Mouse (Mus musculus) liver, embryonic 13.5 days (tissue): Measurements from ENCODE around the gene Atp5h. TPM values are rescaled to one million over a fixed set of nuclear protein-coding genes. Genes with fewer than 3 reads are reported as not detected.

Experiments
- ATAC-seq: fragments of 200-750 bp; cut with Nextera tagmentation; 2 replicates; pipeline ENCODE4 v1.8.0; 2017; ENCODE audit warnings: low read depth, mild to moderate bottlenecking, moderate number of reproducible peaks, moderate library complexity
- DNase-seq: peaks from one replicate; pipeline ENCODE4 v3.0.0; 2022
- H3K27ac ChIP-seq: fragments of 300-500 bp; sonication (generic); 2 replicates; pipeline ENCODE4 v1.5.1; 2015; ENCODE audit warnings: moderate library complexity, mild to moderate bottlenecking, inconsistent platforms
- H3K27me3 ChIP-seq: fragments of 300-500 bp; sonication (generic); 2 replicates; pipeline ENCODE4 v1.6.1; 2015; ENCODE audit warnings: mild to moderate bottlenecking, inconsistent platforms
- H3K36me3 ChIP-seq: fragments of 300-500 bp; sonication (generic); 2 replicates; pipeline ENCODE4 v1.6.1; 2015; ENCODE audit warnings: mild to moderate bottlenecking, inconsistent platforms
- H3K4me1 ChIP-seq: fragments of 300-500 bp; sonication (generic); replicated peaks from 2 replicates; pipeline ENCODE4 v1.6.1; 2015; ENCODE audit warnings: inconsistent platforms
- H3K4me2 ChIP-seq: fragments of 300-500 bp; sonication (generic); 2 replicates; pipeline ENCODE4 v1.6.1; 2015; ENCODE audit warnings: inconsistent platforms, mild to moderate bottlenecking, moderate library complexity
- H3K4me3 ChIP-seq: fragments of 300-500 bp; sonication (generic); replicated peaks from 2 replicates; pipeline ENCODE4 v1.5.1; 2015; ENCODE audit warnings: mild to moderate bottlenecking, inconsistent platforms
- H3K9ac ChIP-seq: fragments of 300-500 bp; sonication (generic); 2 replicates; pipeline ENCODE4 v1.6.1; 2015; ENCODE audit warnings: mild to moderate bottlenecking, inconsistent platforms
- H3K9me3 ChIP-seq: fragments of 300-500 bp; sonication (generic); replicated peaks from 2 replicates; pipeline ENCODE4 v1.6.1; 2016; ENCODE audit warnings: inconsistent platforms
- WGBS: fragments of 180-500 bp; shearing (Covaris S2); methylation state at CpG from one replicate; pipeline ENCODE4 v1.1.7; 2015; ENCODE audit not compliant: insufficient replicate concordance; 5-methylcytosine and 5-hydroxymethylcytosine counted together
- polyA plus RNA-seq: library from polyadenylated mRNA; unstranded; fragments of >200 nt; fragmentation: Nextera tagmentation; extraction: Ambion mirVana; gene quantifications from 2 replicates; pipeline ENCODE4 v1.2.1, GENCODE M21; 2015

The Atp5h gene
- polyA plus RNA-seq, 1 experiment from 2014 or later = 633 TPM

DNA sequence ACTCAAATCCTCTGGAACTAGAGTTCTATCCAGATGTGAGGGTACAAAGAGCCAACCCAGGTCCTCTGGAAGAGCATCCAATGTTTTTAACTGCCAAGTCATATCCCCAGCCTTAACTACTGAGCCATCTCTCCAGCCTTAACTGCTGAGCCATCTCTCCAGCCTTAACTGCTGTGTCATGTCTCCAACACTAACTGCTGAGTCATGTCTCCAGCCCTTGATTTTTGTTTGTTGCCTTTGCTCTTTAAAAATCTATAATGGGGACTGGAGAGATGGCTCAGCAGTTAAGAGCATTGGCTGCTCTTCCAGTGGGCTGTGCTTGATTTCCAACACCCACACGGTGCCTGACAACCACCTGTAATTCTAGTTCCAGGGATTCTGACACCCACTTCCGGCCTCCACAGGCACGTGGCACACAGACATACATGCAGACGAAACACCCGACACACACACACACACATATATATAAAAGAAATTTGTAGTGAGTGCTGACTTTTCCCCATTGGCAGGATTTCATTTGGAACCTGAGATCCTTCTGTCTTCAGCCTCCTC, 17.9 kb upstream of the Atp5h start:
- ATAC-seq (no peak), DNase-seq (no peak)
- WGBS = 64% methylated on average over 5 of the region's 5 CpGs
- H3K4me3 ChIP-seq = no peak overlapping the region
- no peaks in the 10 kb centered on the region for H3K36me3 ChIP-seq
- no peak overlapping the region for H3K27ac ChIP-seq
- no peak overlapping the region for H3K4me2 ChIP-seq
- peaks cover 44% of the 10 kb centered on the region for H3K27me3 ChIP-seq
- H3K9me3 ChIP-seq = no peaks in the 10 kb centered on the region; the same call in 1 of the 2 replicates
- no peak overlapping the region for H3K9ac ChIP-seq
- peaks cover 17% of the 10 kb centered on the region for H3K4me1 ChIP-seq

DNA sequence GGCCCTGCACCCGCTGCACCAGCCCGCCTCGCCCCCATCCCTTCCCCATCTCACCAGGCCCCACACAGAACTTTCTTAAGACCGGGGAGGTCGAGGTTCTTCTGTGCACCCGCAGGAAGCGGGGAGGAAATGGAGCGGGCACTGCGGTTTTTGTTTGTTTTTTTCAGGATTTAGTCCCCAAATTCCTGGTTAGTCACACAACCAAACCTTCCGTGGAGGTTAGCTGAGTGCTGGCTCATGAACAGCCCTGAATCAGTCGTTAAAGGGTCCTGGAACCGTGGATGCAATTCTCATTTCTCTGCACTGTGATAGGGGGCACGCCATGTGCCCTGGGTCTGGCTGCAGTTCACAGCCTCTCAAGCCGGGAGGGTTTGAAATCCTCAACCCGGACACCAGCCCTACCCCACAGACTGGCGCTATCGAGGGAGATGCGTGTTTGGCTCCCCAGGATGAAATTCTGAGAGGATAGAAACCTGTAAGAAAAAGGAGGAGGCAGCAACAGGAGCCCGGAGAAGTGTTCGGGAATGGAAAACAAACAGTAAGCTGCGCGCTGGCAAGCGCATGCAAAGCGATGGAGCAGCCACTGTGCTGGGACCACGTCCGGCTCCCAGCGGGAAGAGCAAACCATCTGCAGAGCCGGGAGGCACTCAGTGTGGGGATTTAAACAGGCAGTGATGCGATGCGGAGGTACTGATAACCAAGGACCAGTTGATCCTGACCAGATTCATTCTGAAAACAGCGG, 16.0 kb upstream of the Atp5h start:
- peak overlapping the region; percentile 44; the same call in 1 of the 2 replicates for H3K9ac ChIP-seq
- H3K4me1 ChIP-seq = peaks cover 21% of the 10 kb centered on the region
- H3K27me3 ChIP-seq = peaks cover 32% of the 10 kb centered on the region
- ATAC-seq = no peak
- H3K4me3 ChIP-seq = peak overlapping the region; percentile 25
- H3K36me3 ChIP-seq = peaks cover 9% of the 10 kb centered on the region
- peak overlapping the region; percentile 53 for H3K4me2 ChIP-seq
- no peak overlapping the region for H3K27ac ChIP-seq
- WGBS = 5% methylated on average over 31 of the region's 31 CpGs
- H3K9me3 ChIP-seq = no peaks in the 10 kb centered on the region; the same call in 1 of the 2 replicates
- DNase-seq = no peak

DNA sequence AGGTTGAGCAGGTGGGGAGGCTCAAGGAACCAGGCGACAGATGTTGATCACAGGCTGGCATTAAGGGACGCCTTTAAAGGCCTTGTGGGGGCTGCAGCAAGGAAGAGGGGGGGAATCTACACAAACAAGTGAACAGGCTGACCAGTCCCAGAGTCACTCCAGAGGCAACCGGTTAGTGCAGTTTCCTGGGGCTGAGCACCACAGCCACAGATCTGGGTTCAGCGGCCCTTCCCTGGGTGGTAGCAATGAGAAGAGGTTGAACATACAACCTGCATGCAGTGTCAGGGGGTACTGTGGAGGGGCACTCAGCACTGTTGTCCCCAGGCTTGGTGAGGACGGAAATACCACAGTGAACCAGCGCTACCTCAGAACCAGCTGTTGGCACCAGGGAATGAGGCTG, 13.6 kb upstream of the Atp5h start:
- Histone ChIP-seq H3K4me2 (no peak overlapping the region), H3K36me3 (peaks cover 29% of the 10 kb centered on the region), H3K4me1 (peaks cover 25% of the 10 kb centered on the region), H3K9ac (no peak overlapping the region), H3K27ac (no peak overlapping the region), H3K4me3 (no peak overlapping the region), H3K9me3 (no peaks in the 10 kb centered on the region), H3K27me3 (peaks cover 32% of the 10 kb centered on the region)
- ATAC-seq (no peak), DNase-seq (no peak)
- whole genome bisulfite sequencing = 74% methylated on average over 6 of the region's 6 CpGs

DNA sequence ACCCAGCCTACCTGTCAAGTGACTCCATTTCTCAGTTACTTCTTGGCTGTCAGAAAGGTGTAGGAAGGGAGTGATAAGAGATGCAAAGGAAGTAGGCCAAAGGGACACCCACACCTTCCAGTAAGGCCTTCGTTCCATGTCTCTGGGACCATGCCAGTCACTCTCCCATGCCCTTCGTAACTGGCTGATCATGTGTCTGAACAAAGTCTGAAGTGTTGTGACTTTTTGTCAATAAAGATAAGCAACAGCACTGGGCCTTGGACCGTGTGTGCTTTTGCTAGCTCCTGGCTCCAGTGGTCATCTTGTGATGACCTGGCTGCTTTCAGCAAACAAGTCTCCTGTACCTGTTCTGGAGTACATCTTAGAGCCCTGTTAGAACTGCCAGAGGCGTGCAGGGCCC, 13.1 kb upstream of the Atp5h start:
- ATAC-seq = 0 out of 2 replicates have a peak, but pooled peaks have one; percentile 10
- 57% methylated on average over 4 of the region's 4 CpGs for WGBS
- H3K9ac ChIP-seq = no peak overlapping the region
- H3K4me1 ChIP-seq = peaks cover 28% of the 10 kb centered on the region
- H3K4me3 ChIP-seq = no peak overlapping the region
- H3K9me3 ChIP-seq = no peaks in the 10 kb centered on the region
- no peak for DNase-seq
- H3K4me2 ChIP-seq = no peak overlapping the region
- H3K27me3 ChIP-seq = peaks cover 32% of the 10 kb centered on the region
- 0 out of 2 replicates have a peak overlapping the region, but pooled peaks have one; percentile 18 for H3K27ac ChIP-seq
- H3K36me3 ChIP-seq = peaks cover 29% of the 10 kb centered on the region

DNA sequence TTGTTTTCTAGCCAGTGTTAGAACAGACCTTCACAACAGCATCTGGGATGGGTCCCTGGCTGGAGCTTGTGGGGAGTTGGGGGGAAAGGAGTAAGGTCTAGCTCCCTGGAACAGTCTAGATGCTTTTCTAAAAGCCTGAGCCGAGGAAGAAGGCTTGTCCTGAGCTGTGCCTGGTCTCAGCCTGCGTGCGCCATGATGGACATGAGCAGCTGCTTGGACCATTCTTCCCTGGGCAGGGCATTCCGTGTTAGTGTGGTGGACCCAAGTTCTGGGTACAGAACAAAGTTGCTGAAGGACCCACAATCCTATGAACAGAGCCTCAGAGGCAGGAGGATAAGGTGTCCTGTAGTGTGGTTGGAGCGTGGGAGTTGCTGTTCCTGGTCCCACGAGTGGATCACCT, 10.8 kb upstream of the Atp5h start:
- WGBS = 76% methylated on average over 6 of the region's 6 CpGs
- Histone ChIP-seq H3K27me3 (peaks cover 13% of the 10 kb centered on the region), H3K4me3 (no peak overlapping the region), H3K4me2 (no peak overlapping the region), H3K4me1 (peaks cover 25% of the 10 kb centered on the region), H3K9me3 (no peaks in the 10 kb centered on the region), H3K36me3 (peaks cover 37% of the 10 kb centered on the region), H3K9ac (no peak overlapping the region), H3K27ac (no peak overlapping the region)
- ATAC-seq = no peak
- no peak for DNase-seq

DNA sequence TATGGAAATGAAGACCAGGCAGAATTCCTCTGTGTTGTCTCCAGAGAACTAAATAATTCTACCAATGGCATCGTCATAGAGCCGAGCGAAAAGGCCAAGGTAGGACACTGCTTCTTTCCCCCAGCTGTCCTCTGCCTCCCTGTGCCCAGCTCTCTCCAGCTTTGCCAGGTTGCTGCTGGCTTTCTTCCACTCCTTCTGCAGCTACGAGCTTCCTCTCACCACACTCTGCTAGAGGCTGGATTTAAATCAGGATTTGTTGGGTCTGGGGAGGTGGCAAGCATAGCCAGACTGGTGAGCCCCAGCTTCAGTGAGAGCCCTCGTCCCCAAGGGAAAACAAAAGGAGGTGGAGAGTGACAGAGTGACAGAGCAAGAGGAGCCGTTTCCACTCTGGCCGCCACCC, 9.5 kb upstream of the Atp5h start:
- 82% methylated on average over 7 of the region's 7 CpGs for WGBS
- H3K36me3 ChIP-seq = peaks cover 40% of the 10 kb centered on the region

DNA sequence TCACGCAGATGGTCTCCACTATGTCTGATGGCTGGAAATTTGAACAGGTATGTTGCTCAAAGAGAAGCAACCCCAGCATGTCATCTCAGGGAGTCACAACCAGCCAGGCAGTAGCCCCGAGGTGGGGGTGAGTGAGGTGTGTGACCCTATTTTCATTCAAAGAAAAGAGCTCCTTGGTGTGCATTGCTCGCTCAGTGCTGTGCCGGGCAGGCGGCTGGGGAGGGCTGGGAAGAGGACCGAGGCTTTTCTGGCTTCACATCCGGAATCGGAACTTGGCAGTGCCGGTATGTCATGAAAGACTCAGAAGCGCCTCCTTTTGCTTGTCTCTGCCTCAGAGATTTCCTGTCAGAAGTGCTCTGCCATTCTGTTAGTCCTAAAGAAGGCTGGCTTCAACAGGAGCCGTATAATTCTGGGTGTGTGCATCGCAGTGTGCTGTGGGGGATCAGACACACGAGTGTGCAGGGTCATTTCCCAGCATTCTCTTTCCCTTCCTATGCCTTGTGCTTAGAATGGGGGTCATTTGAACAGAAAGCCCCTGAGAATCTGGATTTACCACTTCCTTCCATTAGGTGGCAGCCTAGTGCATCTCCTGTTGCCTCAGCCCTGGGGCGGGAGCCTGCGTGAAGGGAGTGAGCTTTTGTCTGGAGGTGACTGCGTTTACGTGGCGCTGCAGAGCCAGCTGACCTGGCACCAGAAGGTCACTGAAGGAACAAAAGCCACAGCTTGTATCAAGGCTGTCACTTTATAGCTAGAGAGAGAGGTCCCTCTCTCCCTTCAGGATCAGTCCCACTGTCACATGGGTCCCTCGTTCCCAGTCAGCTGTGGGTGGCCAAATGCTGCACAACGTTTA, 7.9 kb upstream of the Atp5h start:
- WGBS = 43% methylated on average over 20 of the region's 20 CpGs
- peak; percentile 46; the same call in 1 of the 2 replicates for ATAC-seq
- H3K9ac ChIP-seq = no peak overlapping the region
- H3K36me3 ChIP-seq = peaks cover 41% of the 10 kb centered on the region
- H3K4me1 ChIP-seq = peaks cover 21% of the 10 kb centered on the region
- no peaks in the 10 kb centered on the region for H3K27me3 ChIP-seq
- peak; percentile 55 for DNase-seq
- H3K4me3 ChIP-seq = no peak overlapping the region
- 0 out of 2 replicates have a peak overlapping the region, but pooled peaks have one; percentile 13 for H3K27ac ChIP-seq
- no peak overlapping the region for H3K4me2 ChIP-seq
- no peaks in the 10 kb centered on the region for H3K9me3 ChIP-seq

More for the DNA sequence above, 9.5 kb upstream of the Atp5h start:
- Histone ChIP-seq H3K4me3 (no peak overlapping the region), H3K4me2 (no peak overlapping the region), H3K27me3 (peaks cover under 1% of the 10 kb centered on the region; the same call in 1 of the 2 replicates), H3K9me3 (no peaks in the 10 kb centered on the region), H3K9ac (no peak overlapping the region), H3K27ac (no peak overlapping the region), H3K4me1 (peaks cover 21% of the 10 kb centered on the region)
- DNase-seq (no peak), ATAC-seq (no peak)

DNA sequence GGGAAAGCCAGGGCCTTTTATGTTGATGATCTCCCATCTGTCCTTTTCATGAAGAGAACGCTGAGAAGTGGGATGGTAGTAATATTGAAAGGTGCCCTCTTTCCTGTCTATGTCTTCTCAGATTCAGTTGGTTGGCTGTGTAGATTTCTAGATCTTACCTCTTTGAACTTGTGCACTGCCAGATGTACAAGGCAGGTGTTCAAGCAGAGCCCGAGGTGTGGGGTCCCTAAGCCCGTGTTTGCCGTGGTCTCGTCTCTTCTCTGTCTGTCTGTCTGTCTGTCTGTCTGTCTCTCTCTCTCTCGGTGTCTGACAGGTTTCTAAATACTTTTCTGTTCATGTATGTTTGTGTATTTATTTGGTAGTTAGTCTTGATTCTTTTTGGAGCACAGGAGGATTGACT, 5.9 kb upstream of the Atp5h start:
- peaks cover 29% of the 10 kb centered on the region for H3K4me1 ChIP-seq
- H3K36me3 ChIP-seq = peaks cover 31% of the 10 kb centered on the region
- no peaks in the 10 kb centered on the region for H3K9me3 ChIP-seq
- no peak overlapping the region for H3K4me2 ChIP-seq
- H3K4me3 ChIP-seq = no peak overlapping the region
- no peaks in the 10 kb centered on the region for H3K27me3 ChIP-seq
- no peak overlapping the region for H3K27ac ChIP-seq
- no peak overlapping the region for H3K9ac ChIP-seq
- no peak for ATAC-seq
- no peak for DNase-seq
- 73% methylated on average over 6 of the region's 6 CpGs for WGBS

DNA sequence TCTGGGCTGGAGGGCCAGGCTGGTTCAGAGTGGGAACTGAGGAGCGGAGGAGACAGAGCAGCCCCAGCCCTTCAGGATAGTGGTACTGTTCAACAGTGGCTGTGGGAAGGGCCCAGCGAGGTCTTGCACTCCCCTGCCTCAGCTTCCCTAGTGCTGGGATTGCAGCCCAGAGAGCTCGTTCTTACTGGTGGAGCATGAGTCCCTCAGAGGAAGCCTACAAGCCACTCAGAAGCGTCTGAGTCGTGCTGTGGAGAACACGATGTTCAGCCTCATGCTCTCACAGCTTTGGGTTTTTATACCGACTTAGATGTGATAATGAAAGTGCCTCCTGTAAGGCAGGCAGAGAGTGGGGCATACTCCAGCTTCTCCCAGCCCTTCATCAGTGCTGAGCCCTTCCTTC, 4.9 kb upstream of the Atp5h start:
- Histone ChIP-seq H3K4me2 (no peak overlapping the region), H3K4me1 (peaks cover 32% of the 10 kb centered on the region), H3K4me3 (no peak overlapping the region), H3K27me3 (no peaks in the 10 kb centered on the region), H3K9ac (no peak overlapping the region), H3K9me3 (no peaks in the 10 kb centered on the region), H3K36me3 (peaks cover 21% of the 10 kb centered on the region), H3K27ac (no peak overlapping the region)
- ATAC-seq (no peak), DNase-seq (no peak)
- 80% methylated on average over 7 of the region's 7 CpGs for WGBS

DNA sequence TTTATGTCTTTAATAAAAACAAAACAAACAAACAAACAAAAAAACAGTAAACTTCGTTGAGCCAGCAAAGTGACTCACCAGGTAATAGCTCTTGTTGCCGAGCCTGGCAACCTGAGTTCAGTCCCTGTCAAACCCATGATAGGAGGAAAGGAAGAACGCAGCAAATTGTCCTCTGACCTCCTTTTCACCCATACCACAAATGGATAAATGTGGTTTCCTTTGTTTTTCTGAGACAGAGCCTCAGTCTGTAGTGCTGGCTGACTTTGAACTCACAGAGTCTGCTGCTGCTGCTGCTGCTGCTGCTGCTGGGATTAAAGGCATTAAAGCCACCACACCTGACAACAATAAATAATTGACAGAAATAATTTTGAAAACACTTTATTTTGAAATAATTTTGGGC, 3.3 kb upstream of the Atp5h start:
- DNase-seq (no peak), ATAC-seq (no peak)
- Histone ChIP-seq H3K4me3 (no peak overlapping the region), H3K9ac (no peak overlapping the region), H3K27me3 (no peaks in the 10 kb centered on the region), H3K36me3 (peaks cover 16% of the 10 kb centered on the region), H3K4me2 (no peak overlapping the region), H3K9me3 (no peaks in the 10 kb centered on the region), H3K4me1 (peaks cover 37% of the 10 kb centered on the region), H3K27ac (no peak overlapping the region)
- WGBS = 65% methylated on average over 3 of the region's 3 CpGs

DNA sequence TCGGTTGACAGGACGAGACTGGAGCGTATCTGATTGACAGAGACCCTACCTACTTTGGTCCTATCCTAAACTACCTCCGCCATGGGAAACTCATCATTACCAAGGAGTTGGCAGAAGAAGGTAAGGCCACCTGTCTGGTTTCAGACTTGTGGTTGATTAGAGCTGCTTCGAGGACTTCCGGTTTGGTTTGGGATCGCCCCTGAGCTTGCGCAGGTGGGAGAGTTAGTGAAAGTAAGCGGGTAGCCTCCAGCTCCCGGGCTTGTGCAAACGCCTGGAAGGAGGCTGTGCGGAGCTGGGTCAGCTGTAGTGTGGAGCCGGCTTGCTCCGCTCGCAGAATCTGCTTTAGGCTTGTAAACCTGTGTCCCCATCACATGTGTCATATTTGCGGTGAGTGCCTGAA, 2.2 kb upstream of the Atp5h start:
- Histone ChIP-seq H3K9me3 (no peaks in the 10 kb centered on the region), H3K9ac (no peak overlapping the region), H3K4me3 (no peak overlapping the region), H3K27me3 (no peaks in the 10 kb centered on the region), H3K4me2 (no peak overlapping the region), H3K4me1 (peaks cover 39% of the 10 kb centered on the region), H3K27ac (no peak overlapping the region), H3K36me3 (peaks cover 19% of the 10 kb centered on the region)
- no peak for DNase-seq
- ATAC-seq = no peak
- 88% methylated on average over 16 of the region's 16 CpGs for WGBS
